Mouse (Mus musculus) embryonic facial prominence, embryonic 13.5 days (tissue): ENCODE measurements at regions not wholly inside any gene's neighbourhood (a gene's known extent, or its start where the extent isn't known, plus 50 kb on each side); places are given as distances from the start of the nearest gene placed in this dataset.

Experiments
- ATAC-seq: fragments of 200-750 bp; cut with Nextera tagmentation; 2 replicates; pipeline ENCODE4 v1.8.0; 2017; ENCODE audit warnings: low read depth; ENCODE audit not compliant: insufficient number of reproducible peaks, insufficient read depth, low FRiP score, low TSS enrichment
- H3K27ac ChIP-seq: fragments of 300-500 bp; sonication (generic); 2 replicates; pipeline ENCODE4 v1.5.1; 2015; ENCODE audit warnings: moderate library complexity, mild to moderate bottlenecking, inconsistent platforms
- H3K27me3 ChIP-seq: fragments of 300-500 bp; sonication (generic); 2 replicates; pipeline ENCODE4 v1.6.1; 2015; ENCODE audit warnings: mild to moderate bottlenecking, inconsistent platforms
- H3K36me3 ChIP-seq: fragments of 300-500 bp; sonication (generic); 2 replicates; pipeline ENCODE4 v1.6.1; 2015; ENCODE audit warnings: mild to moderate bottlenecking, inconsistent platforms
- H3K4me1 ChIP-seq: fragments of 300-500 bp; sonication (generic); 2 replicates; pipeline ENCODE4 v1.6.1; 2015; ENCODE audit warnings: inconsistent platforms
- H3K4me2 ChIP-seq: fragments of 300-500 bp; sonication (generic); 2 replicates; pipeline ENCODE4 v1.6.1; 2015; ENCODE audit warnings: moderate library complexity, mild to moderate bottlenecking, inconsistent platforms
- H3K4me3 ChIP-seq: fragments of 300-500 bp; sonication (generic); 2 replicates; pipeline ENCODE4 v1.5.1; 2015; ENCODE audit warnings: mild to moderate bottlenecking, inconsistent platforms
- H3K9ac ChIP-seq: fragments of 300-500 bp; sonication (generic); 2 replicates; pipeline ENCODE4 v1.6.1; 2015; ENCODE audit warnings: mild to moderate bottlenecking, inconsistent platforms
- H3K9me3 ChIP-seq: fragments of 300-500 bp; sonication (generic); 2 replicates; pipeline ENCODE4 v1.6.1; 2016; ENCODE audit warnings: inconsistent platforms
- WGBS: fragments of 180-500 bp; shearing (Covaris S2); methylation state at CpG from one replicate; pipeline ENCODE4 v1.1.7; 2015; ENCODE audit warnings: mixed read lengths; 5-methylcytosine and 5-hydroxymethylcytosine counted together

GRCm38 (mm10) chr9:115485219-115485618 lies 175.0 kb upstream of the Stt3b start:
- no peaks in the 10 kb centered on the region for H3K27me3 ChIP-seq
- H3K4me1 ChIP-seq, result no peaks in the 10 kb centered on the region
- H3K9ac ChIP-seq, result no peak overlapping the region
- no peak overlapping the region for H3K4me3 ChIP-seq
- no peaks in the 10 kb centered on the region for H3K9me3 ChIP-seq
- no peak overlapping the region for H3K4me2 ChIP-seq
- no peaks in the 10 kb centered on the region for H3K36me3 ChIP-seq
- no peak overlapping the region for H3K27ac ChIP-seq
- WGBS, result 88% methylated on average over 4 of the region's 4 CpGs
- no peak for ATAC-seq

- 90% methylated on average over 5 of the region's 5 CpGs for WGBS
- no peak overlapping the region for H3K9ac ChIP-seq
- no peak for ATAC-seq
- H3K27me3 ChIP-seq, result no peaks in the 10 kb centered on the region
- H3K9me3 ChIP-seq, result no peaks in the 10 kb centered on the region
- no peak overlapping the region for H3K4me3 ChIP-seq
- H3K27ac ChIP-seq, result no peak overlapping the region
- H3K36me3 ChIP-seq, result no peaks in the 10 kb centered on the region
- no peak overlapping the region for H3K4me2 ChIP-seq
- no peaks in the 10 kb centered on the region for H3K4me1 ChIP-seq
Observed at GRCm38 (mm10) chr9:115487175-115487760, 177.0 kb upstream of the Stt3b start.

GRCm38 (mm10) chr9:115488913-115489809 lies 178.9 kb upstream of the Stt3b start:
- Histone ChIP-seq H3K9ac (no peak overlapping the region), H3K4me3 (no peak overlapping the region), H3K27me3 (no peaks in the 10 kb centered on the region), H3K27ac (no peak overlapping the region), H3K4me1 (no peaks in the 10 kb centered on the region), H3K4me2 (no peak overlapping the region), H3K36me3 (no peaks in the 10 kb centered on the region), H3K9me3 (no peaks in the 10 kb centered on the region)
- no peak for ATAC-seq
- 81% methylated on average over 9 of the region's 9 CpGs for WGBS

DNA sequence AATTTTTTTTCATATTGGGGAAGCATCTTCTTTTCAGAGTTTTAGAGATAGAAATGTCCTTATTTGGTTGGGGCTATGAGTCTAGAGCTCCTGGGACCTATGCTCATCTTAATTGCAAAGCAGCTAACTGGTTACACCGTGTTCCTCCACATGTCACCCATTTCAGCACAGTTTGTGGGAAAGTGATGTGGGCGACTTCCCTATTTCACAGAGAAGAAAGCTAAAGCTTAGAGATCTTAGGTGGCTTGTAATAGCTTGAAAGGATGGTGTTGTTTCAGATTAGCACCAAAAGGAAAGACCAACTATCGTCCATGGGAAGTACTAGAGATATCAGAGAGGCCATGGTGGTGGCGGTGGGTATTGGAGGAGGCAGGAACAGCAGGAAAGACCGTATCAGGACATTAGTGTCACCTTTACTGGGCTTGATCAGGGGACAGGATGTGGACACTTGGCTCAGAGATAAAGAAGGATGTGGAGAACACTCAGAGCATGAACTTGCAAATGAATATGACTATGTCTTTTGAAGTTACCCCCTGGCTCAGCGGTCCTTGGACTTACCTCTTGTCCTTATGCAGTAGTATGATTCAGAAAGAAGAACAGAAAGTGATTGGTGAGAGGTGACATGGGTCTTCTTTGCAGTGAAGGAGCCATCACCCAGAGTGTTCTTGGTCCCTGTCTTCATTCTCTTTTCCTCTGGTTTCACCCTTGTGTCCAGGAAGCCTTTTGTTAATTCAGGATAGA lies 182.4 kb upstream of the Stt3b start:
- H3K27me3 ChIP-seq, result no peaks in the 10 kb centered on the region
- no peak overlapping the region for H3K4me3 ChIP-seq
- no peaks in the 10 kb centered on the region for H3K9me3 ChIP-seq
- no peak for ATAC-seq
- H3K4me2 ChIP-seq, result no peak overlapping the region
- H3K36me3 ChIP-seq, result no peaks in the 10 kb centered on the region
- H3K9ac ChIP-seq, result no peak overlapping the region
- H3K4me1 ChIP-seq, result no peaks in the 10 kb centered on the region
- WGBS, result 83% methylated on average over 6 of the region's 6 CpGs
- no peak overlapping the region for H3K27ac ChIP-seq

DNA sequence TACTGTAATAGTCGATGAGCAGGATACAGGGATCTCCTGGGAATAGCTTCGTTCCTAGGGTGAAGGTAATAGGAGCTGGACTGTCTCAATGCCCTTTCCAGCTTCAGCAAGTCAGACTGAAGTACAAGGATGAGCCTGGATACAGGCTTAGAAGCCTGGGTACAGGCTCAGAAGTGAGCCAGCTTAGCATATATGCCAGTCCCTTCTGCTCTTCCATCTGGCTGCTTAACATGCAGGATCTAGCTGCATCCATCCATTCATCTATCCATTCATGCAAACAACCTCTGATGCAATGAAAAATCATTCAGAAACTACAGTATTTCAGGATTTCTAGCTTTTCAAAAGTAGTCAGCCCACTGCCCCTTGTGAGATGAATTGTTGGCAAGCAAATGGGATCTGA lies 183.5 kb upstream of the Stt3b start:
- 78% methylated on average over 2 of the region's 2 CpGs for WGBS
- no peak for ATAC-seq
- H3K4me2 ChIP-seq, result no peak overlapping the region

GRCm38 (mm10) chr9:115499536-115499935 lies 189.3 kb upstream of the Stt3b start:
- Histone ChIP-seq H3K27ac (no peak overlapping the region), H3K9ac (no peak overlapping the region), H3K27me3 (no peaks in the 10 kb centered on the region), H3K4me1 (no peaks in the 10 kb centered on the region), H3K4me3 (no peak overlapping the region), H3K9me3 (no peaks in the 10 kb centered on the region), H3K36me3 (no peaks in the 10 kb centered on the region), H3K4me2 (no peak overlapping the region)
- 70% methylated on average over 3 of the region's 3 CpGs for WGBS
- ATAC-seq, result no peak

More for the DNA sequence above, 183.5 kb upstream of the Stt3b start:
- Histone ChIP-seq H3K27me3 (no peaks in the 10 kb centered on the region), H3K9ac (no peak overlapping the region), H3K4me3 (no peak overlapping the region), H3K4me1 (no peaks in the 10 kb centered on the region), H3K36me3 (no peaks in the 10 kb centered on the region), H3K9me3 (no peaks in the 10 kb centered on the region), H3K27ac (no peak overlapping the region)

DNA sequence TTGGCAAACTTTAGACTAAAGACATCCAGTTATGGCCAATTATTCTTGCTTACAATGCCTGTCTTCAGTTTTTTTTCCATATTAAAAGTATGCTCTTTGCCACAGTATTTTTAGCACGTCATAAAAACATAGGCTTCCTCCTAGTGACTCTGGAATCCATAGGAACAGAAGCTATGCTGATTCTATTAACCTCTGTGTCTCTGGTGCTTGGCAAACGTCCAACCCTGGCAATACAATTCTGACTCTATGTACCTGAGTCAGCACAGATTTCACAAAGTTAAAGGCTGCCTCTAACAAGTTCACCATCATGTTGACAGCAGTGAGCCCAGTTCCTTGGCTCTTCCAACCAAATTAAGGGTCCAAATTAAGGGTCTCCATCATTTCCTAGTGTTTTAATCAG lies 194.6 kb upstream of the Stt3b start:
- Histone ChIP-seq H3K4me2 (no peak overlapping the region), H3K36me3 (no peaks in the 10 kb centered on the region), H3K9ac (no peak overlapping the region), H3K27me3 (no peaks in the 10 kb centered on the region), H3K27ac (no peak overlapping the region), H3K4me3 (no peak overlapping the region), H3K4me1 (peaks cover 7% of the 10 kb centered on the region; the same call in 1 of the 2 replicates), H3K9me3 (no peaks in the 10 kb centered on the region)
- WGBS, result 40% methylated on average over 2 of the region's 2 CpGs
- no peak for ATAC-seq

DNA sequence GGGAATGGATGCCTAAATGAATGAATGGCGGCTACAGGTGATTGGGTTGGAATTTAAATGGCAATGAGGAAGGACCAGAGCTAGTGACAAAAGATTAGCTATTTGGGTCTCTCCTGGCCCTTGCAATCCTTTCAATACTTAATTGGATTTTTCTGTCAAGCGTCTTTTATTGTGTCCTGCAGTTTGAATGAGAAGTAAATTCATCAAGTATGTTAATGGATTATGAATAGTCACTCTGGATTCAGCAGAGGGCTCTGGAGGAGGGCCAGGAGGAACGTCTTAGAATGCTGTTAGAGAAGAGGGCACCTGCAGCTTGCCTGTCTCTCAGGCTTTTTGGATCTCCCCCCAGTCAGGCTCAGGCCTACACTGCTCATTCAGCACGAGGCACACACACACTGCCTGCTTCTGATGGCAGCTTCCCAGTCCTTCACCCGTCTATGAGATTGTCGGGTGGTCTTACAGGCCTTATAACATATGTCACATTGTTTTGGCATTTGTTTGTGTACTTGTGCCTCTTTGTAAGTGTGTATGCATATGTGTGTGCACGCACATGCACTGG lies 197.0 kb upstream of the Stt3b start:
- H3K36me3 ChIP-seq, result no peaks in the 10 kb centered on the region
- peaks cover 7% of the 10 kb centered on the region; the same call in 1 of the 2 replicates for H3K4me1 ChIP-seq
- no peak for ATAC-seq

GRCm38 (mm10) chr9:115512835-115513629 lies 202.8 kb upstream of the Stt3b start:
- no peaks in the 10 kb centered on the region for H3K27me3 ChIP-seq
- H3K4me3 ChIP-seq, result no peak overlapping the region
- H3K9ac ChIP-seq, result no peak overlapping the region
- H3K4me1 ChIP-seq, result no peaks in the 10 kb centered on the region
- WGBS, result 56% methylated on average over 16 of the region's 16 CpGs
- H3K36me3 ChIP-seq, result no peaks in the 10 kb centered on the region
- no peak overlapping the region for H3K27ac ChIP-seq
- H3K4me2 ChIP-seq, result peak overlapping the region; percentile 11; the same call in 1 of the 2 replicates
- peaks cover 7% of the 10 kb centered on the region; the same call in 1 of the 2 replicates for H3K9me3 ChIP-seq
- no peak for ATAC-seq

More for the DNA sequence above, 197.0 kb upstream of the Stt3b start:
- Histone ChIP-seq H3K4me2 (no peak overlapping the region), H3K27me3 (no peaks in the 10 kb centered on the region), H3K27ac (no peak overlapping the region), H3K9ac (no peak overlapping the region), H3K4me3 (no peak overlapping the region), H3K9me3 (no peaks in the 10 kb centered on the region)
- WGBS, result 71% methylated on average over 7 of the region's 7 CpGs

DNA sequence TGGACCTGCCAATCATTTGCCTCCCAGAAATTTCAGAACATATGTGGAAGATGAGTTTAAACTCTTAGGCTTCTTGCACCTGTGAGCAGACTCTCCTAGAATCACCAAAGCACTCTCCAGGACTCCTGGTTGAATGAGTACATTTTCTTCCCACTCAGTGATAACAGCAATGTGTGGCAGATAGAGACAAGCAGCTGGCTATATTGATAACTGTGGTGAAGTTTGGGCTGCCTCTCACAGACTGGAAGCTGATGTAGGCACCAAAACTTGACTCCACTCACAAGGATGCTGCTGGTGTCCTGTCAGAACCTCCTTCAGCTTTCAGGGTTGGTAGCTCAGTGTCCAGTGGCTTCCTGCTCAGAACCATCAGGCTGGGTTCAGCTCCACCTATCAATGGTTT lies 207.7 kb upstream of the Stt3b start:
- no peaks in the 10 kb centered on the region for H3K36me3 ChIP-seq

DNA sequence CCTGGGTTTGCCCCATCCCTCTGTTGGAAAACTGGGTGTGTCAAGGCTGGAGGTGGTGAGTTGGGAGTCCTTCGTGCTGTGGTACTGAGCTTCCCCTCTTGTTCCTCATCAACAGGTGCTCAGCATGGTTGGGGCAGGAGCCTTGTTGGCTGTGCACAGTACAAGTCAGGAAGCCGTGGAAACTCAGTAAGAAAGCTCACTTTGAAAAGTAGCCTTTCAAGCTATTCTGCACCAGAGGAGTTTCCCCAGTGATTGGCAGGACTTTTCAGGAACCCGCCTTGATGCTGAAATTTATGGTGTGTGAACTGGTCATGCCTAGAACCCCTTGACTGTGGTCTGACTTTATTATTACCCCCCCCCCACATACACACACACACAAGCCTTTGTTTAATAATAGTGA lies 213.9 kb upstream of the Stt3b start:
- peak overlapping the region; percentile 11; the same call in 1 of the 2 replicates for H3K27ac ChIP-seq
- H3K9ac ChIP-seq, result no peak overlapping the region

More for the DNA sequence above, 207.7 kb upstream of the Stt3b start:
- H3K27ac ChIP-seq, result no peak overlapping the region
- H3K4me1 ChIP-seq, result no peaks in the 10 kb centered on the region
- peaks cover 11% of the 10 kb centered on the region for H3K9me3 ChIP-seq
- no peaks in the 10 kb centered on the region for H3K27me3 ChIP-seq
- no peak overlapping the region for H3K4me2 ChIP-seq
- no peak for ATAC-seq
- H3K9ac ChIP-seq, result no peak overlapping the region
- no peak overlapping the region for H3K4me3 ChIP-seq

More for the DNA sequence above, 213.9 kb upstream of the Stt3b start:
- 38% methylated on average over 3 of the region's 3 CpGs for WGBS
- no peak overlapping the region for H3K4me3 ChIP-seq
- no peak for ATAC-seq
- H3K27me3 ChIP-seq, result no peaks in the 10 kb centered on the region
- H3K36me3 ChIP-seq, result no peaks in the 10 kb centered on the region
- no peak overlapping the region for H3K4me2 ChIP-seq
- peaks cover 19% of the 10 kb centered on the region for H3K4me1 ChIP-seq
- H3K9me3 ChIP-seq, result peaks cover 4% of the 10 kb centered on the region; the same call in 1 of the 2 replicates
